Mouse (Mus musculus) CH12.LX (cell line): Measurements from ENCODE around the gene Rnf225. TPM values are rescaled to one million over a fixed set of nuclear protein-coding genes. Genes with fewer than 3 reads are reported as not detected.

ENCODE experiments used
- DNase-seq: peaks from one replicate; pipeline ENCODE4 v3.0.0-alpha.2; 2013; ENCODE audit errors: extremely low read depth
- H3K27ac ChIP-seq: 2 replicates; pipeline ENCODE4 v1.5.1; 2012; ENCODE audit warnings: low read depth, mild to moderate bottlenecking, control low read depth, moderate library complexity; ENCODE audit not compliant: insufficient read depth
- H3K27me3 ChIP-seq: replicated peaks from 2 replicates; pipeline ENCODE3; 2012; ENCODE audit warnings: inconsistent platforms
- H3K36me3 ChIP-seq, 2 experiments: replicated peaks in 1 of 2; 2 replicates each; pipeline versions ENCODE3 to v1.6.1; 2012; ENCODE audit warnings: inconsistent platforms in 1 of 2, low read length in 1 of 2, mild to moderate bottlenecking in 1 of 2, mixed read lengths in 1 of 2, moderate library complexity in 1 of 2; ENCODE audit not compliant: control insufficient read depth in 1 of 2, insufficient read depth in 1 of 2
- H3K4me1 ChIP-seq, 2 experiments: 2 replicates each; pipeline ENCODE4 v1.6.1; 2012; ENCODE audit warnings: inconsistent platforms in 1 of 2, moderate library complexity in 1 of 2; ENCODE audit not compliant: insufficient read depth in 2 of 2, control insufficient read depth in 1 of 2
- H3K4me2 ChIP-seq: 2 replicates; pipeline ENCODE4 v1.6.1; 2012; ENCODE audit warnings: low read depth, mild to moderate bottlenecking, control low read depth; ENCODE audit not compliant: poor library complexity, insufficient read depth, severe bottlenecking
- H3K4me3 ChIP-seq, 3 experiments: fragments of 150-350 bp in 1 of 3; sonication (generic) in 1 of 3; replicated peaks in 1 of 3; 2 replicates each; pipeline versions ENCODE3 to v1.5.1; 2011 to 2012; ENCODE audit warnings: low read depth in 2 of 3, low read length in 2 of 3, mild to moderate bottlenecking in 2 of 3, moderate library complexity in 2 of 3, control low read depth in 1 of 3, improper control_type of control experiment in 1 of 3, inconsistent platforms in 1 of 3, mixed read lengths in 1 of 3; ENCODE audit not compliant: poor library complexity in 1 of 3
- H3K79me2 ChIP-seq: replicated peaks from 2 replicates; pipeline ENCODE4 v1.6.1; 2012; ENCODE audit warnings: mild to moderate bottlenecking, moderate library complexity; ENCODE audit not compliant: control insufficient read depth, poor library complexity, insufficient read depth, severe bottlenecking; ENCODE audit errors: extremely low read depth
- H3K9ac ChIP-seq: 2 replicates; pipeline ENCODE4 v1.6.1; 2012; ENCODE audit warnings: low read depth, mild to moderate bottlenecking, control low read depth, moderate library complexity; ENCODE audit not compliant: insufficient read depth
- H3K9me3 ChIP-seq: replicated peaks from 2 replicates; pipeline ENCODE3; 2012; ENCODE audit warnings: low read length, inconsistent platforms, mixed read lengths
- CHD1 ChIP-seq: IDR thresholded peaks from 2 replicates; pipeline ENCODE4 v1.6.1; 2012; ENCODE audit warnings: low read depth, low read length, improper control_type of control experiment, inconsistent platforms
- CHD2 ChIP-seq: IDR thresholded peaks from 2 replicates; pipeline ENCODE4 v1.6.1; 2011; ENCODE audit warnings: low read length, improper control_type of control experiment
- E2F4 ChIP-seq: IDR thresholded peaks from 2 replicates; pipeline ENCODE4 v1.6.1; 2011; ENCODE audit warnings: low read depth, low read length, improper control_type of control experiment; ENCODE audit not compliant: insufficient replicate concordance
- ELF1 ChIP-seq: IDR thresholded peaks from 2 replicates; pipeline ENCODE4 v1.6.1; 2014; ENCODE audit warnings: low read depth, mild to moderate bottlenecking, inconsistent platforms, low read length, improper control_type of control experiment
- ETS1 ChIP-seq: conservative IDR thresholded peaks from 2 replicates; pipeline ENCODE4 v1.6.1; 2012; ENCODE audit warnings: low read depth, mild to moderate bottlenecking, inconsistent platforms, low read length, improper control_type of control experiment, moderate library complexity
- GABPA ChIP-seq: IDR thresholded peaks from 2 replicates; pipeline ENCODE4 v1.6.1; 2012; ENCODE audit warnings: low read depth, low read length, improper control_type of control experiment, inconsistent platforms; ENCODE audit not compliant: insufficient replicate concordance
- IRF4 ChIP-seq: IDR thresholded peaks from 2 replicates; pipeline ENCODE4 v1.6.1; 2014; ENCODE audit warnings: low read depth, mild to moderate bottlenecking, inconsistent platforms, low read length, improper control_type of control experiment
- JUN ChIP-seq: IDR thresholded peaks from 2 replicates; pipeline ENCODE4 v1.6.1; 2011; ENCODE audit warnings: low read depth, mild to moderate bottlenecking, low read length, improper control_type of control experiment, moderate library complexity; ENCODE audit not compliant: insufficient read depth
- JUND ChIP-seq: conservative IDR thresholded peaks from 2 replicates; pipeline ENCODE4 v1.6.1; 2011; ENCODE audit warnings: low read depth, low read length, improper control_type of control experiment
- MAFK ChIP-seq: IDR thresholded peaks from 2 replicates; pipeline ENCODE4 v1.6.1; 2011; ENCODE audit warnings: low read length, improper control_type of control experiment; ENCODE audit not compliant: insufficient replicate concordance
- MAZ ChIP-seq: IDR thresholded peaks from 2 replicates; pipeline ENCODE4 v1.6.1; 2012; ENCODE audit warnings: low read depth, mild to moderate bottlenecking, inconsistent platforms, low read length, improper control_type of control experiment, moderate library complexity
- MEF2A ChIP-seq: IDR thresholded peaks from 2 replicates; pipeline ENCODE4 v1.6.1; 2014; ENCODE audit warnings: low read depth, mild to moderate bottlenecking, inconsistent platforms, low read length, improper control_type of control experiment, borderline replicate concordance
- MYC ChIP-seq: IDR thresholded peaks from 2 replicates; pipeline ENCODE4 v1.6.1; 2011; ENCODE audit warnings: low read depth, mild to moderate bottlenecking, improper control_type of control experiment, low read length
- NELFE ChIP-seq: IDR thresholded peaks from 2 replicates; pipeline ENCODE4 v1.6.1; 2011; ENCODE audit warnings: low read depth, low read length, improper control_type of control experiment
- PAX5 ChIP-seq: IDR thresholded peaks from 2 replicates; pipeline ENCODE4 v1.6.1; 2012; ENCODE audit warnings: low read length, inconsistent platforms, mixed read lengths
- RCOR1 ChIP-seq: conservative IDR thresholded peaks from 2 replicates; pipeline ENCODE4 v1.6.1; 2012; ENCODE audit warnings: low read depth, mild to moderate bottlenecking, inconsistent platforms, low read length, improper control_type of control experiment
- SIN3A ChIP-seq: IDR thresholded peaks from 2 replicates; pipeline ENCODE4 v1.6.1; 2012; ENCODE audit warnings: low read length, improper control_type of control experiment, inconsistent platforms
- SMC3 ChIP-seq: IDR thresholded peaks from 2 replicates; pipeline ENCODE4 v1.6.1; 2011; ENCODE audit warnings: low read depth, low read length, improper control_type of control experiment
- TBP ChIP-seq: conservative IDR thresholded peaks from 2 replicates; pipeline ENCODE4 v1.6.1; 2011; ENCODE audit warnings: low read depth, low read length, improper control_type of control experiment
- UBTF ChIP-seq: IDR thresholded peaks from 2 replicates; pipeline ENCODE4 v1.6.1; 2012; ENCODE audit warnings: low read depth, mild to moderate bottlenecking, inconsistent platforms, low read length, improper control_type of control experiment, moderate library complexity
- USF2 ChIP-seq: conservative IDR thresholded peaks from 2 replicates; pipeline ENCODE4 v1.6.1; 2011; ENCODE audit warnings: low read depth, low read length, improper control_type of control experiment
- ZNF384 ChIP-seq: IDR thresholded peaks from 2 replicates; pipeline ENCODE4 v1.6.1; 2012; ENCODE audit warnings: low read depth, low read length, improper control_type of control experiment, inconsistent platforms
- dilution Hi-C: fragments of 300-500 bp; cut with MboI; formaldehyde crosslinking; loops from 2 replicates; pipeline ENCODE4 v1.14.3; 2020; ENCODE audit warnings: low sequenced_read_pairs; ENCODE audit not compliant: extremely low pct_unique_long_range_greater_than_20kb, extremely low pct_ligation_motif_present
- in situ Hi-C: fragments of 300-500 bp; cut with MboI; formaldehyde crosslinking; loops from 3 replicates; pipeline ENCODE4 v1.14.3; 2019; ENCODE audit warnings: low sequenced_read_pairs, low pct_ligation_motif_present, low pct_unique_long_range_greater_than_20kb, mixed read lengths
- polyA plus RNA-seq: library from polyadenylated mRNA; unstranded; fragments of >175 nt; gene quantifications from 2 replicates; pipeline ENCODE4 v1.2.1, GENCODE M21; 2012; ENCODE audit warnings: low read depth; ENCODE audit not compliant: insufficient read length
- total RNA-seq, 2 experiments: library from RNA; depleted of rRNA; stranded (reverse); fragments of 300-350 nt in 1 of 2; fragments of >200 nt in 1 of 2; gene quantifications; 2 replicates each; pipeline ENCODE4 v1.2.3; 2012 to 2014

The Rnf225 gene
- total and polyA plus RNA-seq, 3 experiments: 0.89 to 4.0 (median 1.1) TPM

- Histone ChIP-seq H3K4me2 (no peak overlapping the region), H3K9ac (no peak overlapping the region), H3K27me3 (no peaks in the 10 kb centered on the region), H3K4me1 (peaks cover 2 to 27% of the 10 kb centered on the region in 2 experiments; a peak in 3 of 4 replicates), H3K9me3 (no peaks in the 10 kb centered on the region), H3K4me3 (no peak overlapping the region), H3K36me3 (peaks cover 5 to 25% of the 10 kb centered on the region in 2 experiments), H3K79me2 (no peaks in the 10 kb centered on the region), H3K27ac (no peak overlapping the region)
- in situ Hi-C loops: no loop called here
- no peak for DNase-seq
- TF ChIP-seq ELF1 (no peak), MAFK (no peak), USF2 (no peak), PAX5 (no peak), GABPA (no peak), MEF2A (no peak), E2F4 (no peak), UBTF (no peak), RCOR1 (no peak), CHD1 (no peak), JUND (no peak), MYC (no peak), NELFE (no peak), ETS1 (no peak)
- dilution Hi-C loops: no loop called here
Observed at GRCm38 (mm10) chr7:12890928-12891327, 36.3 kb upstream of the Rnf225 start.

DNA sequence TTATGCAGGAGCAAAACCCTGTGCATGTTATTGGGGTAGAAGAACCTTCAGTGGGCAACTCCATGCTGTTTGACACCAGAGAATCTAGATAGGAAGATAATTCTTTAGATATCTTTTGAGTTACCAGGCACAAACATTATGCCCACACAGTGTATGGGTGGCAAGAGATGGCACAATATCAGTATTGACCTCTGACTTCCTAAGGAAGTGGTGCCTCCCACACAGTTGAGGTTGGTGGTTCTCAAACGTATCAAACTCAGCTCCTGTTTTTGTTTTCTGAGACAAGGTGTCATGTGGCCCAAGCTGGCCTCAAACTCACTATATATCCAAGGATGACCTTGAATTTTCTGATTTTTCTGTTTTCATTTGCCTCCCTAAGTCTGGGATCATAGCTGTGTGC, 35.9 kb upstream of the Rnf225 start:
- Histone ChIP-seq H3K9ac (no peak overlapping the region), H3K4me3 (no peak overlapping the region), H3K4me2 (no peak overlapping the region), H3K79me2 (no peaks in the 10 kb centered on the region), H3K36me3 (peaks cover 5 to 21% of the 10 kb centered on the region in 2 experiments), H3K27me3 (no peaks in the 10 kb centered on the region), H3K4me1 (peaks cover 2 to 23% of the 10 kb centered on the region in 2 experiments; a peak in 3 of 4 replicates), H3K27ac (no peak overlapping the region), H3K9me3 (no peaks in the 10 kb centered on the region)
- in situ Hi-C loops (no loop called here), dilution Hi-C loops (no loop called here)
- TF ChIP-seq CHD1: no peak
- TF ChIP-seq SMC3: no peak
- no peak for TF ChIP-seq TBP
- no peak for TF ChIP-seq MAZ
- no peak for TF ChIP-seq CHD2
- no peak for TF ChIP-seq ZNF384
- no peak for TF ChIP-seq JUND
- TF ChIP-seq IRF4: no peak
- TF ChIP-seq SIN3A: no peak
- no peak for TF ChIP-seq NELFE
- TF ChIP-seq ETS1: no peak
- no peak for TF ChIP-seq JUN
- no peak for TF ChIP-seq UBTF
- DNase-seq: no peak
